Mouse (Mus musculus) retina, embryonic 14.5 days (tissue): Measurements from ENCODE around the gene Itgae.

Experiments
- DNase-seq: peaks from one replicate; pipeline ENCODE4 v3.0.0-alpha.2; 2015; ENCODE audit warnings: low spot score

The Itgae gene

GRCm38 (mm10) chr11:73090283-73090682 lies at the start of gene Itgae:
Gene Itgae, plus strand, starts transcription at chr11:73090583.
- no peak for DNase-seq

DNA sequence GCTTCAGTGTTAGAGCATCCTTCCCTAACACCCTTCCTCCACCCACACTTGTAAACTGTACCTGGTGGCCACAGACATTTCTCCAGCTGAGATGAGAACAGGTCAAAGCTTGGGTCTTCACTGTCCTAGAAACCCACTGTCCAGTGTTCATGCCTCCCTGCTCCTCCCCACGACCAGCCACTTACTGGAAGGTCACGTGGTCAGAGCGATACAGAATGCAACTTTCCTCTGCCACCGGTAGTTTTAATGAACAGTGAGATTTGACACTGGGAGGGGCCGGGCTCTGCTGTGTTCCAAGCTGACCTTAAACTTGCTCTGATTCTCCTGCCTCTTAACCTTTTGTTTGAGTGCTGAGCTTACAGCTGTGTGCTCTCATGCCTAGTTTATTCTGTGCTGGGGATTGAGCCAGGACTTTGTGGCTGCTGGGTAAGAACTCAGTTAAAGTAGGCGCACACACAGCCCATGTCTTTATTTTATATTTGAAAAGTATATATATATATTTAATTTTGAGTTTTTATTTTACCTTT lies 46.1 kb upstream of the Itgae start:
- DNase-seq, result peak; percentile 14

GRCm38 (mm10) chr11:73044789-73045188 lies 45.6 kb upstream of the Itgae start:
- DNase-seq, result no peak

DNA sequence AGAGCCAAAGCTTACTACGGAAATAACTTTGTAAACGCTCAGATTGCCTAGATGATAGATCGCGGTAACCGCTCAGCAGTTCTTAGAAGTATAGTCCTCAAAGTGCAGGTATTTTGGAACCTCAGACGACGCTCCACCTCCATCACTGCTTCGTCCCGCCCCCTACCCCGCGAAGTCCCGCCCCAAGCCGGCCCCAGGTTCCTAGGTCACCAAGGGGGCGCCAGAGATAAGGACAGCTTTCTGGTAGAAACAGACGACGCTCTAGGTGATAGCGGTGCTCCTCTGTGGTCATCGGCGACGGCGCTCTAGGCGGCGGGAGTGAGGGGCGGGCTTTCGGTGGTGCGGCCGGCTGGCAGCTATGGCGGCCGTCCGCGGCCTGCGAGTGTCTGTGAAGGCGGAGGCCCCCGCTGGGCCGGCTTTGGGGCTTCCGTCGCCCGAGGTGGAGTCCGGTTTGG lies 42.8 kb upstream of the Itgae start, which contains the start of gene Ncbp3:
Gene Ncbp3, plus strand, starts transcription at position 242 of the 455 bp plus-strand sequence.
- DNase-seq, result peak; percentile 99

DNA sequence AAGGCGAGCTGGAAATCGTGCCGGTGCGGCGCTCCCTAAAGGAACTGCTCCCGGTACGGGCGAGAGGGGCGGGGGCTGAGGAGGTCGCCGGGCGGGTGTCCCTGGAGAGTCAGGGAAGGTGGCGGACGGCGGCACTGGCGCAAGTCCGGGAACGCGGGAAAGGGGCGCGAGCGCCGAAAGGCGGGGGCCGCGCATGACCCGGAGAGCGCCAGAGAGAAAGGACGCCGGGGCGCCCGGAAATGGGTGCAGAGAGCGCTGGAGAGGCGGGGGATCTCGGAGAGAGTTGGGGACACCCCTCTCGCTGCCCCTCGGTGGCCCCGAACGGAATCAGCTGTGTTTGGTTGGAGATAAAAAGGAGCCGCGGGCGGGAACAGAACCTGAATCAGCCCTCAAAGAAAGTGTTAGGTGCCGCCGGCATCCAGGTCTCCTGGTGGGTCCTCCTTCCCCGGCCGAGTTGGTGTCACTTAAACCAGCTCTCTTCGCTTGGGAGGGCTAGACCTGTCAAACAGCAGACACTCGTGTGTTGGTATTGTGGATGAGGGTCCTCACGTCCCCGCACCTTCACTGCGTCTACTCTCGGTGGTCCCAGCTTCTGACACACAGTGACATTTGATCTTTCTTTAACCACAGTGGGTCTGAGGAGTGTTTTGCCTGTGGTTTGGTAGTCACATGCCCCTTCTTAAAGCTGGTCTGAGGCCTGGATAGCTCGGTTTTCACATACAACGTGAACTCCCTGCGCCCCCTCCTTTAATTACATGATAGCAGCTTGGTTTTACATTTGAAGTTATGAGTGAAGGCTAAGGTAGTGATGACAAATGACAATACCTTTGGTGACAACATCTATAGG lies 42.1 kb upstream of the Itgae start:
- no peak for DNase-seq

GRCm38 (mm10) chr11:73049335-73049734 lies 41.0 kb upstream of the Itgae start:
- DNase-seq, result peak; percentile 92

GRCm38 (mm10) chr11:73052795-73053194 lies 37.6 kb upstream of the Itgae start:
- DNase-seq, result no peak

DNA sequence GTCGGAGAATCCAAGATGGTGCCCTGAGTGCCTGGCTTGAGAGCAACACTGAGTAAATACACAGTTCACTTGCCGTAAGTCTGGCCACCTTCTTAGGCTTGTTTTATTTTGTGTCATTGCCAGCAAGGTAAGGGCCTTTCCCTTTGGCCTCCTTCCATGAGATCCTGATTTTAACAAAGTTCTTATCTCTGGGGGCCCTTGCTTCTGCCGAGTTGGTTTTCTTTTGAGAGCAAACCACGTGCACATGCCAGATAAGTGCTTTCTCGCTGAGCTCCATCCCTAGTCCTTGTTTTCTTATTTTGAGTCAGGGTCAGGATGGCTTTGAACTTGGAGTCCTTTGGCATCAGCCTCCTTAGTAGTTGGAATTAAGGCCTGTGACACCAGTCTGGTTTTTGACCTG lies 32.7 kb upstream of the Itgae start:
- DNase-seq, result no peak

DNA sequence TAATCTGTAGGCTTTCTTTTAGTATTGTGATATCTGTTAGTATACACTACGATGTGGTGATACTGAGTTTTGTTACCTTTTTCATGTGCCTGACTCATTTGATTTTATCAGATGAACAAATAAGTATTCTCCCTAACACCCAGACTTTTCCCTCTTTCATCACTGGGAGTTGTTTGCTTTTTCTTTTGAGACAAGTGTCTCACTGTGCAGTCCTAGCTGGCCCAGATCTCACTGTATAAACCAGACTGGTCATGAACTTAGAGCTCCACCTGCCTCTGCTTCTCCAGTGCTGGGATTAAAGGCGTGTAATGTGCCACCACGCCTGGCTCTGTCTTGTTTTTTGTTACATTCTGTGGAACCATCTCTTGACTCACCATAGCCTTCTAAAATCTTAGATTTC lies 30.8 kb upstream of the Itgae start:
- DNase-seq, result no peak

DNA sequence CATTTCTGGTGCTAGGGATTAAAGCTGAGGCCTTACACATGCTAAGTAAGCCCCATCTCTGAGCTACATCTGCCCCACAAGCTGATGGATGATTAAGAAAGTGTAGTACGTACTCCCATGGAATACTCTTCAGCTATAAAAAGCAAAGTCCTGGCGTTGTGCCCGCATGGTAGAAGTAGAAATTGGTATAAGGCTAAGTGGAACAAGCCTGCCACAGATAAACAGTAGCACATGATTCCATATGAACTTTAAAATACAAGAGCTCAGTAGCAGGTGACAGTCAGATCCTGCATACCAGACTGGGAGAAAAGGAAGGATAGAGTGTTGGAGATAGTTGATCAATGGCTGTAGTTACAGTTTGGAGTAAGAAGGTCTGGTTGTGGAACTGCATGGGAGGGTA lies 29.0 kb upstream of the Itgae start:
- no peak for DNase-seq

GRCm38 (mm10) chr11:73071839-73072238 lies 18.5 kb upstream of the Itgae start:
- DNase-seq, result peak; percentile 39

DNA sequence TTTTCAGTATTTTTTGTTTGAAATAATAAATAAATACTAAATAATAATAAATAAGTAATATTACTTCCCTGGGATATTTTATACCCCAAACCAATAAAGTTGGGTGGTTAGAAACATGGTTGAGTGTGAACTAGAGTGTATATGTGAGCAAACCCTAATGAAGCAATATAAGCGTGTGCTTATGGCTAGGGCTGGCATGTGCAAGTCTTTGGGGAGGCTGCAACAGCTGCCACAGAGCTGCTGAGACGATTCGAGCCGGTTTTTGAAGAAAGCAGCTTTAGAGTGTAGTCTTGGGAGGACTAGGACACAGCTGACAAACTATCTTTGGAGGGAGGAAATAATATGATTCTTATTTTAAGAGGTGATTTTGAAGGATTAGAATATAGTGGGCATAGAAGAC lies 14.1 kb upstream of the Itgae start:
- DNase-seq, result no peak

GRCm38 (mm10) chr11:73076733-73077132 lies 13.7 kb upstream of the Itgae start:
- no peak for DNase-seq

DNA sequence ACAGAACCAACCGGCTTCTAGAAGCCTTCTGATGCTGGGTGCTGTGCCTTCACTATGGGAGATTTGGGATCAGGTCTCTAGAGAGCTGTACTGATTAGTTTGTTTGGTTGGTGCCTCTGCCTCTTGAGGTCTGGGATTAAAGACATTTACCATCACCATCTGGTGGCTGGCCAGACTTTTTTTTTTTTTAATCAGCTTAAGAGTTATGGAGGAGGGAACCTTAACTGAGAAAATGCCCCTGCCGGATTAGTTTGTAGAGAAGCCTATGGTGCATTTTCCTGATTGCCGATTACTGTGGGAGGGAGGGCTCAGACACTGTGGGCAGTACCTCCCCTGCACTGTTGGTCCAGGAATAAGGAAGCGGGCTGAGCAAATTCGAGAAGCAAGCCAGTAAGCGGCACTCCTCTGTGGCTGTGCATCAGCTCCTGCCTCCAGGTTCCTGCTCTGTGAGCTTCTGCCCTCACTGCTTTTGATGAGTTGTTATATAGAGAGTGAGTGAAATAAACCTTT lies 13.1 kb upstream of the Itgae start:
- peak; percentile 55 for DNase-seq

GRCm38 (mm10) chr11:73078615-73079014 lies 11.8 kb upstream of the Itgae start:
- no peak for DNase-seq

GRCm38 (mm10) chr11:73080306-73080705 lies 10.1 kb upstream of the Itgae start:
- no peak for DNase-seq

- no peak for DNase-seq
Measured at GRCm38 (mm10) chr11:73084303-73084702, 6.1 kb upstream of the Itgae start.

DNA sequence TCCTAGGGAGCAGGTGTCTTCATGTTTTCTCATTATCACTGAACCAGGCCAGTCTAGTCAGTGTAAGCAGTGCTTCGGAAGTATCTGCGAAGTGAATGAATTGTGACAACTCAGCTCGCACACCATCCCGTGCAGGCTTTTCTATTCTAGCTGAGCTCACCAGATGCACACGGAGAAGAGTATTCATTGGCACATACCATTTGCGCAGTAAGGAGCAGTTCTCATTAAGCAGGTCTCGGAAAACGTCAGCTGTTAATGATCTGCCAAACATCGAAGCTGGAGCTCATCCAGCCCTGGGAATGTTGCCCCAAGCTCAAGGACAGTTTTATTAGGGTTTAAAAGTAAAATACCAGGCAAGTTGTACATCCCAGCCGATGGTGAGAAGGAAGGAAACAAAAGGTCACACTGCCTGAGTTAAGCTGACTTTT lies 5.6 kb upstream of the Itgae start:
- DNase-seq, result no peak

- DNase-seq, result no peak
Measured at GRCm38 (mm10) chr11:73085391-73085790, 5.0 kb upstream of the Itgae start.

DNA sequence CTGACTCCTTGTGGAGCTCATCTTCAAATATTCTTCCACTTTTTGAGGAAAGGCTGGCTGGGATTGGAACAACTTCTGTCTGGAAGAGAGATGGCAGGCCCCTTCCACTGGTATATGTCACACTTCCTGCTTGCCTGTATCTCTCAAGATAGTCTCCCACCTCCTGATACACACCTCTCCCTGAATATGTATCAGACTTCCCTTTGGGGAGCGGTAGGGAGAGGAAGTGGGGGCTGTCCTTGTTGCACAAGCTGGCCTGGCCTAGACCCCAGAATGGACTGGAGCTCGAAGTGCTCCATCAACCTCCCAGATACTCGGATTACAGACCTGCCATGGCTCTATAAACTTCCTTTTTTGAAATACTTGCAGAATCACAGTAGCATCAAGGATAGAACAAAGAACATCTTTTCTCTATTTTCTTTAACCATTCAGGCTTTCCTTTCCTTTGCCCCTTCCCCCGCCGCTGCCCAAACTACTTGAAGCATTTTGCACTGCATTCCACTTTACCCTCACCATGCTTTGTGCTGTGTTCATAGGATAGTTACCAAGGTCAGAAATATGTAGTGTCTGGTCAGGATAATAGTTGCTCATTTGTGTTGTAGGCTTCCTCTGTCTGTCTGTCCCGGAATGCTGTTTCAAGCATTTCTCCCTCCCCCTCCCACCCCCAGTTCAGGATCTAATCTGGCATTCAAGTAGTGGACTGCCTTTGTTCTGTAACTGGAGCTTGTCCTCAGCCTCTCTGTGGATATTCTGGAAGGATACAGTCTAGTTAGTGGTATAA lies 2.5 kb upstream of the Itgae start:
- no peak for DNase-seq

GRCm38 (mm10) chr11:73090826-73091225 lies 443 bp downstream of the Itgae start:
- DNase-seq, result no peak

- DNase-seq, result no peak
Measured at GRCm38 (mm10) chr11:73092057-73092456, 1.7 kb downstream of the Itgae start.

- DNase-seq, result no peak
Measured at GRCm38 (mm10) chr11:73092877-73093276, 2.5 kb downstream of the Itgae start.
